Mouse (Mus musculus) CH12.LX (cell line): ENCODE results near the gene Agbl5. TPM values are rescaled to one million over a fixed set of nuclear protein-coding genes. Genes with fewer than 3 reads are reported as not detected.

ENCODE experiments used
- DNase-seq: peaks from one replicate; pipeline ENCODE4 v3.0.0-alpha.2; 2013; ENCODE audit errors: extremely low read depth
- H3K27ac ChIP-seq: 2 replicates; pipeline ENCODE4 v1.5.1; 2012; ENCODE audit warnings: low read depth, mild to moderate bottlenecking, control low read depth, moderate library complexity; ENCODE audit not compliant: insufficient read depth
- H3K27me3 ChIP-seq: replicated peaks from 2 replicates; pipeline ENCODE3; 2012; ENCODE audit warnings: inconsistent platforms
- H3K36me3 ChIP-seq, 2 experiments: replicated peaks in 1 of 2; 2 replicates each; pipeline versions ENCODE3 to v1.6.1; 2012; ENCODE audit warnings: inconsistent platforms in 1 of 2, low read length in 1 of 2, mild to moderate bottlenecking in 1 of 2, mixed read lengths in 1 of 2, moderate library complexity in 1 of 2; ENCODE audit not compliant: control insufficient read depth in 1 of 2, insufficient read depth in 1 of 2
- H3K4me1 ChIP-seq, 2 experiments: 2 replicates each; pipeline ENCODE4 v1.6.1; 2012; ENCODE audit warnings: inconsistent platforms in 1 of 2, moderate library complexity in 1 of 2; ENCODE audit not compliant: insufficient read depth in 2 of 2, control insufficient read depth in 1 of 2
- H3K4me2 ChIP-seq: 2 replicates; pipeline ENCODE4 v1.6.1; 2012; ENCODE audit warnings: low read depth, mild to moderate bottlenecking, control low read depth; ENCODE audit not compliant: poor library complexity, insufficient read depth, severe bottlenecking
- H3K4me3 ChIP-seq, 3 experiments: fragments of 150-350 bp in 1 of 3; sonication (generic) in 1 of 3; replicated peaks in 1 of 3; 2 replicates each; pipeline versions ENCODE3 to v1.5.1; 2011 to 2012; ENCODE audit warnings: low read depth in 2 of 3, low read length in 2 of 3, mild to moderate bottlenecking in 2 of 3, moderate library complexity in 2 of 3, control low read depth in 1 of 3, improper control_type of control experiment in 1 of 3, inconsistent platforms in 1 of 3, mixed read lengths in 1 of 3; ENCODE audit not compliant: poor library complexity in 1 of 3
- H3K79me2 ChIP-seq: replicated peaks from 2 replicates; pipeline ENCODE4 v1.6.1; 2012; ENCODE audit warnings: mild to moderate bottlenecking, moderate library complexity; ENCODE audit not compliant: control insufficient read depth, poor library complexity, insufficient read depth, severe bottlenecking; ENCODE audit errors: extremely low read depth
- H3K9ac ChIP-seq: 2 replicates; pipeline ENCODE4 v1.6.1; 2012; ENCODE audit warnings: low read depth, mild to moderate bottlenecking, control low read depth, moderate library complexity; ENCODE audit not compliant: insufficient read depth
- H3K9me3 ChIP-seq: replicated peaks from 2 replicates; pipeline ENCODE3; 2012; ENCODE audit warnings: low read length, inconsistent platforms, mixed read lengths
- BHLHE40 ChIP-seq: IDR thresholded peaks from 2 replicates; pipeline ENCODE4 v1.6.1; 2011; ENCODE audit warnings: mild to moderate bottlenecking, low read depth, low read length, improper control_type of control experiment
- CHD2 ChIP-seq: IDR thresholded peaks from 2 replicates; pipeline ENCODE4 v1.6.1; 2011; ENCODE audit warnings: low read length, improper control_type of control experiment
- CTCF ChIP-seq, 2 experiments: IDR thresholded peaks in 1 of 2; conservative IDR thresholded peaks in 1 of 2; 2 replicates each; pipeline ENCODE4 v1.5.1; 2011 to 2012; ENCODE audit warnings: low read depth in 2 of 2, low read length in 2 of 2, improper control_type of control experiment in 1 of 2, inconsistent platforms in 1 of 2, mild to moderate bottlenecking in 1 of 2, moderate library complexity in 1 of 2
- ELF1 ChIP-seq: IDR thresholded peaks from 2 replicates; pipeline ENCODE4 v1.6.1; 2014; ENCODE audit warnings: low read depth, mild to moderate bottlenecking, inconsistent platforms, low read length, improper control_type of control experiment
- HCFC1 ChIP-seq: IDR thresholded peaks from 2 replicates; pipeline ENCODE4 v1.6.1; 2012; ENCODE audit warnings: low read depth, mild to moderate bottlenecking, inconsistent platforms, low read length, improper control_type of control experiment
- JUND ChIP-seq: conservative IDR thresholded peaks from 2 replicates; pipeline ENCODE4 v1.6.1; 2011; ENCODE audit warnings: low read depth, low read length, improper control_type of control experiment
- KAT2A ChIP-seq: IDR thresholded peaks from 2 replicates; pipeline ENCODE4 v1.6.1; 2012; ENCODE audit warnings: low read length, improper control_type of control experiment, inconsistent platforms; ENCODE audit not compliant: insufficient replicate concordance
- MAFK ChIP-seq: IDR thresholded peaks from 2 replicates; pipeline ENCODE4 v1.6.1; 2011; ENCODE audit warnings: low read length, improper control_type of control experiment; ENCODE audit not compliant: insufficient replicate concordance
- MAX ChIP-seq: IDR thresholded peaks from 2 replicates; pipeline ENCODE4 v1.6.1; 2011; ENCODE audit warnings: low read length, improper control_type of control experiment
- MEF2A ChIP-seq: IDR thresholded peaks from 2 replicates; pipeline ENCODE4 v1.6.1; 2014; ENCODE audit warnings: low read depth, mild to moderate bottlenecking, inconsistent platforms, low read length, improper control_type of control experiment, borderline replicate concordance
- NELFE ChIP-seq: IDR thresholded peaks from 2 replicates; pipeline ENCODE4 v1.6.1; 2011; ENCODE audit warnings: low read depth, low read length, improper control_type of control experiment
- NRF1 ChIP-seq: IDR thresholded peaks from 2 replicates; pipeline ENCODE4 v1.6.1; 2014; ENCODE audit warnings: low read depth, mild to moderate bottlenecking, inconsistent platforms, low read length, improper control_type of control experiment, moderate library complexity
- POLR2A ChIP-seq: IDR thresholded peaks from 2 replicates; pipeline ENCODE4 v1.6.1; 2011; ENCODE audit warnings: low read depth, mild to moderate bottlenecking, improper control_type of control experiment, low read length
- RCOR1 ChIP-seq: conservative IDR thresholded peaks from 2 replicates; pipeline ENCODE4 v1.6.1; 2012; ENCODE audit warnings: low read depth, mild to moderate bottlenecking, inconsistent platforms, low read length, improper control_type of control experiment
- SIN3A ChIP-seq: IDR thresholded peaks from 2 replicates; pipeline ENCODE4 v1.6.1; 2012; ENCODE audit warnings: low read length, improper control_type of control experiment, inconsistent platforms
- TCF12 ChIP-seq: IDR thresholded peaks from 2 replicates; pipeline ENCODE4 v1.6.1; 2014; ENCODE audit warnings: low read depth, mild to moderate bottlenecking, inconsistent platforms, low read length, improper control_type of control experiment
- dilution Hi-C: fragments of 300-500 bp; cut with MboI; formaldehyde crosslinking; loops from 2 replicates; pipeline ENCODE4 v1.14.3; 2020; ENCODE audit warnings: low sequenced_read_pairs; ENCODE audit not compliant: extremely low pct_unique_long_range_greater_than_20kb, extremely low pct_ligation_motif_present
- in situ Hi-C: fragments of 300-500 bp; cut with MboI; formaldehyde crosslinking; loops from 3 replicates; pipeline ENCODE4 v1.14.3; 2019; ENCODE audit warnings: low sequenced_read_pairs, low pct_ligation_motif_present, low pct_unique_long_range_greater_than_20kb, mixed read lengths
- polyA plus RNA-seq: library from polyadenylated mRNA; unstranded; fragments of >175 nt; gene quantifications from 2 replicates; pipeline ENCODE4 v1.2.1, GENCODE M21; 2012; ENCODE audit warnings: low read depth; ENCODE audit not compliant: insufficient read length
- total RNA-seq, 2 experiments: library from RNA; depleted of rRNA; stranded (reverse); fragments of 300-350 nt in 1 of 2; fragments of >200 nt in 1 of 2; gene quantifications; 2 replicates each; pipeline ENCODE4 v1.2.3; 2012 to 2014

The Agbl5 gene
- total and polyA plus RNA-seq, 3 experiments, result 4.1 to 11.6 (median 9.3) TPM

GRCm38 (mm10) chr5:30948620-30949019 lies 60.1 kb downstream of the Agbl5 start:
- no peaks in the 10 kb centered on the region for H3K9me3 ChIP-seq
- H3K4me1 ChIP-seq, result peaks cover 2 to 24% of the 10 kb centered on the region in 2 experiments; a peak in 3 of 4 replicates
- TF ChIP-seq MAFK (no peak), CHD2 (no peak), HCFC1 (no peak), KAT2A (no peak)
- no peak for DNase-seq
- dilution Hi-C loops (no loop called here), in situ Hi-C loops (no loop called here)
- H3K4me2 ChIP-seq, result no peak overlapping the region
- peaks cover 10% of the 10 kb centered on the region for H3K27me3 ChIP-seq
- H3K36me3 ChIP-seq, result peaks cover 12 to 21% of the 10 kb centered on the region in 2 experiments
- H3K9ac ChIP-seq, result no peak overlapping the region
- H3K79me2 ChIP-seq, result no peaks in the 10 kb centered on the region
- H3K4me3 ChIP-seq, result no peak overlapping the region
- H3K27ac ChIP-seq, result no peak overlapping the region

- Histone ChIP-seq H3K9ac (peak overlapping the region; percentile 23; the same call in 1 of the 2 replicates), H3K79me2 (no peaks in the 10 kb centered on the region), H3K4me1 (peaks cover 2 to 24% of the 10 kb centered on the region in 2 experiments; a peak in 3 of 4 replicates), H3K9me3 (no peaks in the 10 kb centered on the region), H3K27me3 (peaks cover 10% of the 10 kb centered on the region), H3K4me2 (peak overlapping the region; percentile 52), H3K27ac (no peak overlapping the region), H3K4me3 (peak overlapping the region; percentile 64 to 75 (median 71)), H3K36me3 (peaks cover 24 to 33% of the 10 kb centered on the region in 2 experiments)
- dilution Hi-C loops, result no loop called here
- in situ Hi-C loops, result no loop called here
- DNase-seq, result peak; percentile 87
- TF ChIP-seq ELF1 (peak; percentile 66), CHD2 (peak; percentile 16; the same call in 1 of the 2 replicates), NRF1 (peak; percentile 35; the same call in 1 of the 2 replicates), SIN3A (peak; percentile 48; the same call in 1 of the 2 replicates), MAX (peak; percentile 30; the same call in 1 of the 2 replicates), MEF2A (0 out of 2 replicates have a peak, but pooled peaks have one; percentile 33), HCFC1 (peak; percentile 48), KAT2A (0 out of 2 replicates have a peak, but pooled peaks have one; percentile 36), RCOR1 (no peak), CTCF (conservative IDR thresholded peaks at IDR 0.05 in 1 of 2, IDR thresholded peaks at IDR 0.05 in 1 of 2; ENCODE audit: low read depth in 2 of 2, low read length in 2 of 2) (no peak), JUND (no peak), BHLHE40 (peak; percentile 24; the same call in 1 of the 2 replicates), TCF12 (peak; percentile 40; the same call in 1 of the 2 replicates), NELFE (peak; percentile 51; the same call in 1 of the 2 replicates), POLR2A (peak; percentile 72)
Observed at GRCm38 (mm10) chr5:30949654-30950326, 61.3 kb downstream of the Agbl5 start.
